Mouse (Mus musculus) left cerebral cortex, adult 8-10 months (tissue): Measurements from ENCODE around the gene Olfr1436. TPM values are rescaled to one million over a fixed set of nuclear protein-coding genes. Genes with fewer than 3 reads are reported as not detected.
"Not testable (repeated sequence)": the region's sequence is repeated elsewhere in the genome, so short reads cannot be mapped to it uniquely, and the experiment has no call there.

Experiments
- DNase-seq, 2 experiments: peaks; one replicate each; pipeline ENCODE4 v3.0.0; 2022; ENCODE audit warnings: low spot score in 2 of 2
- total RNA-seq, 4 experiments: library from RNA; stranded (reverse); gene quantifications; 2 replicates each; pipeline ENCODE4 v1.2.4; 2022

The Olfr1436 gene
- total RNA-seq = not detected

DNA sequence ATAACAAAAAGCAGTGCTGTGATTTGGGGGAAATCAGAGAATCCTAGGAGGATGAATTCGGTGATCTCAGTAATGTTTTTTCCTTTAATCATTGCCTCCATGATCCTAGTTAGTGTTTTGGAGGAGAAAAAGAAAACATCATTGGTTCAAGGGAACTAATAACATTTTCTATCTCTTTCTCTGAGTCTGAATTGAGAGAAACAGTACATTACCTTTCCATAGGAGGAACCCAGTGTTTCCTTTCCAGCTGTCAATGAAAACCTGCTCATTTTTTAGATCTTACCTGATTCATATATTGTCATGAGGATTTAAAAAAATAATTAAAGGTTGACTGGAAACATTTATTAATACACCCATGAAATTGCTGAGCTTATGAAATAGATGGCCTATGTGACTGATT is at the start of gene Olfr1436:
Olfr1436 (minus strand) TSS at position 101 of the 400 bp plus-strand sequence.
- not testable (repeated sequence) for DNase-seq

DNA sequence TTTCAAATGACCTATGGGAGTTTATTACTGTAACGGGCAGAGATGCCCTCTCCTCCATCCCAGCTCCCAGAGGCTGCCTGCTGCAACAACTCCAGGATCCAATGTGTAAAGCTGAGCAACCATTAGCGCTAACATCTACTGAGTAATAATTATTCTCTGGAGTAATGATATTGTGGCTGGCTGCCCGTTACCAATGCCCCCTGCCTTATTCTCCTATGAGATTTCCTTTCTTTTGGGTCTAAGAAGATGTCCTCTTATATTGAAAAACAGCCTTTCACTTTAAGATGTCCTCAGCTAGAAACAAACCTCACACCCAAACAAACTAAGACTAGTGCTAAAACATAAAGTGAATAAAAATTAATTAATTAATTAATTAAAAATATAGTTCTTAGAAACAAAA is 36.9 kb upstream of the Olfr1436 start, which contains the start of gene Olfr1438-ps1:
Olfr1438-ps1 (minus strand) TSS at position 101 of the 400 bp plus-strand sequence.
- no peak for DNase-seq

- DNase-seq = no peak
Measured at GRCm38 (mm10) chr19:12325001-12325400, 26.1 kb upstream of the Olfr1436 start, which contains the start of gene Olfr1437. Gene Olfr1437 (minus strand): TSS chr19:12325101.

DNA sequence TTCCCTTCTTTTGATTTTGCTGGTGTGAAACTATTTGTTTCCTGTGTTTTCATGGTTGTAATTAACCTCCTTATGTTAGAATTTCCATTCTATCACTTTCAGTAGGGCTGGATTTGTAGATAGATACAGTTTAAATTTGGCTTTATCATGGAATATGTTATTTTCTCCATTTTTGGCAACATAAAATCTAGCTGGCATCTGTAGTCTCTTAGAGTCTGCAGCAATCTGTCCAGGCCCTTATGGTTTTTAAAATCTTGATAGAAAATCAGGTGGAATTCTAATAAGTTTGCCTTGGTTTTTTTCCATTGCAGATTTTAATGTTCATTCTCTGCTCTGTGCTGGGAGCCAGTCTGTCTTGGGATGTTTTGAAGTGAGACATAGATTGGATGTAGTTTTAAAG is 6.0 kb downstream of the Olfr1436 start:
- no peak for DNase-seq

DNA sequence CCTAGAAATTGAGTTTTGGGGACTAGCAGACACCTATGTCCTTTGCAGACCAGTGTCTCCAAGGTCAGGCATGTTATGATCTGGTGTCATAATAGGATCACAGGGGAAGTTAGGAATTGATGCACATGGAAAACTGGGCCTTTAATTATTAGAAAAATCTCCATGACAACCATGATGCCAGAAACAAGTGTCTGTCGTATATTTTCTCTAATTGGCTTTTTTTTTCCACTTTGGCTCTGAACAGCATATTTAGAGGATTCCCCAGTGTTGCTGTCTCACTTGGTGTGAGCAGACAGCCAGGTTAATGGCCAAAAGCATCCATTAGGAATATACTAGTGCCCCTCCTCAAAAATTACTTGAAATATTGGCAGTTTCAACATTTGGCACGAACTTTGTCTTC is 19.4 kb downstream of the Olfr1436 start, which contains the start of gene Olfr1434:
Olfr1434 (plus strand) TSS at position 301 of the 400 bp plus-strand sequence.
- DNase-seq = no peak

DNA sequence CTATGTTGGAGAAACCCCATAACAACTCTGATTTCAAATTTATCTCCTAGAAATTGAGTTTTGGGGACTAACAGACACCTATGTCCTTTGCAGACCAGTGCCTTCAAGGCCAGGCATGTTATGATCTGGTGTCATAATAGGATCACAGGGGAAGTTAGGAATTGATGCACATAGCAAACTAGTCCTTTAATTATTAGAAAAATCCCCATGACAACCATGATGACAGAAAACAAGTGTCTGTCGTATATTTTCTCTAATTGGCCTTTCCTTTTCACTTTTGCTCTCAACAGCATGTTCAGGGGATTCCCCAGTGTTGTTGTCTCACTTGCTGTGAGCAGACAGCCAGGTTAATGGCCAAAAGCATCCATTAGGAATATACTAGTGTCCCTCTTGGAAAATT is 38.2 kb downstream of the Olfr1436 start, which contains the start of gene Olfr235:
Olfr235 (plus strand) TSS at position 301 of the 400 bp plus-strand sequence.
- DNase-seq = no peak

Other genes starting within 250 kb of the Olfr1436 start
- not detected for gene Olfr1424, start 236.4 kb downstream of the Olfr1436 start, total RNA-seq
- gene Olfr1425, start 221.4 kb downstream of the Olfr1436 start, total RNA-seq = not detected
- gene Olfr1426, start 207.1 kb downstream of the Olfr1436 start, total RNA-seq = not detected
- not detected for gene Olfr1427, start 195.8 kb downstream of the Olfr1436 start, total RNA-seq
- gene Olfr1428, start 183.2 kb downstream of the Olfr1436 start, total RNA-seq = not detected
- not detected for gene Olfr76, start 175.9 kb downstream of the Olfr1436 start, total RNA-seq
- not detected for gene Olfr1555-ps1, start 129.0 kb downstream of the Olfr1436 start, total RNA-seq
- not detected for gene Olfr1431, start 98.5 kb downstream of the Olfr1436 start, total RNA-seq
- not detected for gene Olfr1432, start 66.5 kb downstream of the Olfr1436 start, total RNA-seq
- gene Olfr262, start 57.5 kb downstream of the Olfr1436 start, total RNA-seq = not detected
- not detected for gene Olfr235, start 38.1 kb downstream of the Olfr1436 start, total RNA-seq
- not detected for gene Olfr1434, start 19.3 kb downstream of the Olfr1436 start, total RNA-seq
- not detected for gene Olfr1437, start 26.0 kb upstream of the Olfr1436 start, total RNA-seq
- gene Olfr1438-ps1, start 36.8 kb upstream of the Olfr1436 start, total RNA-seq = not detected
- gene Olfr1440, start 88.1 kb upstream of the Olfr1436 start, total RNA-seq = not detected
- gene Olfr1441, start 118.3 kb upstream of the Olfr1436 start, total RNA-seq = not detected
- under 1 TPM in 1 of 4 experiments, not detected in 3; 0.09 TPM for gene Pfpl, start 128.8 kb upstream of the Olfr1436 start, total RNA-seq
- 10 to 100 TPM in 2 of 4 experiments, 1 to 10 TPM in 2; 9.2 to 86.4 (median 32.6) TPM for gene Mpeg1, start 161.6 kb upstream of the Olfr1436 start, total RNA-seq
- 10 to 100 TPM; 33.0 to 35.3 (median 34.1) TPM for gene Dtx4, start 202.3 kb upstream of the Olfr1436 start, total RNA-seq
- 1 to 10 TPM; 1.3 to 3.1 (median 1.8) TPM for gene Fam111a, start 246.6 kb upstream of the Olfr1436 start, total RNA-seq